Mouse (Mus musculus) MEL (cell line): ENCODE measurements around the gene Teddm1a.

ENCODE experiments used
- BHLHE40 ChIP-seq: IDR thresholded peaks from 2 replicates; pipeline ENCODE4 v1.6.1; 2012; ENCODE audit warnings: low read depth, mild to moderate bottlenecking, inconsistent platforms, low read length, improper control_type of control experiment, borderline replicate concordance
- CHD1 ChIP-seq: IDR thresholded peaks from 2 replicates; pipeline ENCODE4 v1.6.1; 2012; ENCODE audit warnings: low read depth, mild to moderate bottlenecking, inconsistent platforms, low read length, improper control_type of control experiment
- CTCF ChIP-seq, 3 experiments: IDR thresholded peaks in 2 of 3; conservative IDR thresholded peaks in 1 of 3; 2 replicates each; pipeline ENCODE4 v1.5.1; 2011 to 2012; ENCODE audit warnings: low read length in 3 of 3, low read depth in 2 of 3, mild to moderate bottlenecking in 2 of 3, improper control_type of control experiment in 1 of 3, inconsistent platforms in 1 of 3, mixed read lengths in 1 of 3, moderate library complexity in 1 of 3; ENCODE audit not compliant: control insufficient read depth in 1 of 3, insufficient read depth in 1 of 3, poor library complexity in 1 of 3, severe bottlenecking in 1 of 3
- EP300 ChIP-seq, 2 experiments: IDR thresholded peaks; 2 replicates each; pipeline ENCODE4 v1.6.1; 2011; ENCODE audit warnings: improper control_type of control experiment in 2 of 2, low read length in 2 of 2, low read depth in 1 of 2, mild to moderate bottlenecking in 1 of 2
- ETS1 ChIP-seq: IDR thresholded peaks from 2 replicates; pipeline ENCODE4 v1.6.1; 2012; ENCODE audit warnings: low read depth, mild to moderate bottlenecking, inconsistent platforms, low read length, improper control_type of control experiment, moderate library complexity
- GABPA ChIP-seq: IDR thresholded peaks from 2 replicates; pipeline ENCODE4 v1.6.1; 2012; ENCODE audit warnings: low read depth, mild to moderate bottlenecking, inconsistent platforms, low read length, improper control_type of control experiment, moderate library complexity
- GATA1 ChIP-seq: IDR thresholded peaks from 2 replicates; pipeline ENCODE4 v1.6.1; 2011; ENCODE audit warnings: low read depth, low read length, improper control_type of control experiment
- HCFC1 ChIP-seq: IDR thresholded peaks from 2 replicates; pipeline ENCODE4 v1.6.1; 2012; ENCODE audit warnings: low read depth, mild to moderate bottlenecking, inconsistent platforms, low read length, improper control_type of control experiment, moderate library complexity
- MAX ChIP-seq: IDR thresholded peaks from 2 replicates; pipeline ENCODE4 v1.6.1; 2011; ENCODE audit warnings: low read length, improper control_type of control experiment
- POLR2A ChIP-seq, 2 experiments: IDR thresholded peaks; 2 replicates each; pipeline ENCODE4 v1.6.1; 2011 to 2012; ENCODE audit warnings: low read length in 2 of 2, mild to moderate bottlenecking in 2 of 2, control low read depth in 1 of 2, improper control_type of control experiment in 1 of 2, low read depth in 1 of 2, moderate library complexity in 1 of 2; ENCODE audit not compliant: control insufficient read depth in 1 of 2, insufficient read depth in 1 of 2, poor library complexity in 1 of 2
- POLR2AphosphoS2 ChIP-seq: IDR thresholded peaks from 2 replicates; pipeline ENCODE4 v1.6.1; 2011; ENCODE audit warnings: low read length, improper control_type of control experiment
- TCF12 ChIP-seq: IDR thresholded peaks from 2 replicates; pipeline ENCODE4 v1.6.1; 2014; ENCODE audit warnings: low read depth, mild to moderate bottlenecking, inconsistent platforms, low read length, improper control_type of control experiment, moderate library complexity
- USF2 ChIP-seq, 2 experiments: IDR thresholded peaks; 2 replicates each; pipeline ENCODE4 v1.6.1; 2011 to 2012; ENCODE audit warnings: improper control_type of control experiment in 2 of 2, low read length in 2 of 2, borderline replicate concordance in 1 of 2, inconsistent platforms in 1 of 2, low read depth in 1 of 2, mild to moderate bottlenecking in 1 of 2; ENCODE audit not compliant: insufficient read depth in 1 of 2

DNA sequence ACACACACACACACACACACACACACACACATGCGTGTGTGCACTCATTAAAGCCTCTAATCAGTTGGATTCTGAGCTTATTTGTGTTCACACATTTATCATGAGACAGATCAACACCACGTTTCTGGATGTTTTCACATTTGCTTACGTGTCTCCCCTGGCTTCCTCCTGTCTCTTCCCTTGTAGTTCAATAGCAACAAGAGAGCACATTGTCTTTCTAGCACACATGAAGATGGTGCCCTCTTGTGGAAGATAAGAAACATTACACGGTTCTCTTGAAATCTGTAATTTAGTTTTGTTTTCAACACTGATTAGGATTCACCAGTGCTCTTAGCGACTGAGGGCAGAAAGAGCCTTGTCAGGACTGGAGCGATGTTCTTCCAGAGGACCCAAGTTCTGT is 44.7 kb upstream of the Teddm1a start:
- TF ChIP-seq EP300 (IDR thresholded peaks at IDR 0.05; ENCODE audit: low read depth in 1 of 2, low read length in 2 of 2) (no peak), POLR2A (IDR thresholded peaks at IDR 0.05; ENCODE audit: control insufficient read depth in 1 of 2, insufficient read depth in 1 of 2, low read depth in 1 of 2, low read length in 2 of 2, poor library complexity in 1 of 2) (no peak), CTCF (IDR thresholded peaks at IDR 0.05 in 2 of 3, conservative IDR thresholded peaks at IDR 0.05 in 1 of 3; ENCODE audit: control insufficient read depth in 1 of 3, insufficient read depth in 1 of 3, low read depth in 2 of 3, low read length in 3 of 3, poor library complexity in 1 of 3, severe bottlenecking in 1 of 3) (no peak), USF2 (IDR thresholded peaks at IDR 0.05; ENCODE audit: borderline replicate concordance in 1 of 2, insufficient read depth in 1 of 2, low read depth in 1 of 2, low read length in 2 of 2) (no peak), HCFC1 (no peak), ETS1 (no peak), TCF12 (no peak), GATA1 (no peak), GABPA (no peak), BHLHE40 (no peak), MAX (no peak), POLR2AphosphoS2 (no peak), CHD1 (no peak)
